Mouse (Mus musculus) limb, embryonic 15.5 days (tissue): ENCODE results near the gene Ccl9. TPM values are rescaled to one million over a fixed set of nuclear protein-coding genes. Genes with fewer than 3 reads are reported as not detected.

Experiments used
- ATAC-seq: fragments of 200-750 bp; cut with Nextera tagmentation; 2 replicates; pipeline ENCODE4 v1.8.0; 2017; ENCODE audit warnings: low read depth, moderate TSS enrichment; ENCODE audit not compliant: insufficient number of reproducible peaks, low FRiP score, low TSS enrichment
- H3K27ac ChIP-seq: fragments of 300-500 bp; sonication (generic); 2 replicates; pipeline ENCODE4 v1.5.1; 2015; ENCODE audit warnings: moderate library complexity, mild to moderate bottlenecking, inconsistent platforms
- H3K27me3 ChIP-seq: fragments of 300-500 bp; sonication (generic); 2 replicates; pipeline ENCODE4 v1.6.1; 2015; ENCODE audit warnings: inconsistent platforms
- H3K36me3 ChIP-seq: fragments of 300-500 bp; sonication (generic); 2 replicates; pipeline ENCODE4 v1.6.1; 2015; ENCODE audit warnings: inconsistent platforms
- H3K4me1 ChIP-seq: fragments of 300-500 bp; sonication (generic); 2 replicates; pipeline ENCODE4 v1.6.1; 2015; ENCODE audit warnings: inconsistent platforms
- H3K4me2 ChIP-seq: fragments of 300-500 bp; sonication (generic); 2 replicates; pipeline ENCODE4 v1.6.1; 2015; ENCODE audit warnings: mild to moderate bottlenecking, inconsistent platforms
- H3K4me3 ChIP-seq: fragments of 300-500 bp; sonication (generic); 2 replicates; pipeline ENCODE4 v1.5.1; 2015; ENCODE audit warnings: mild to moderate bottlenecking, inconsistent platforms
- H3K9ac ChIP-seq: fragments of 300-500 bp; sonication (generic); 2 replicates; pipeline ENCODE4 v1.6.1; 2015; ENCODE audit warnings: inconsistent platforms
- H3K9me3 ChIP-seq: fragments of 300-500 bp; sonication (generic); 2 replicates; pipeline ENCODE4 v1.6.1; 2016; ENCODE audit warnings: inconsistent platforms
- WGBS: fragments of 180-500 bp; shearing (Covaris S2); methylation state at CpG from one replicate; pipeline ENCODE4 v1.1.7; 2015; 5-methylcytosine and 5-hydroxymethylcytosine counted together
- polyA plus RNA-seq: library from polyadenylated mRNA; unstranded; fragments of >200 nt; fragmentation: Nextera tagmentation; extraction: Ambion mirVana; gene quantifications from 2 replicates; pipeline ENCODE4 v1.2.1, GENCODE M21; 2015

The Ccl9 gene
- polyA plus RNA-seq, 1 experiment from 2014 or later, result 8.9 TPM

DNA sequence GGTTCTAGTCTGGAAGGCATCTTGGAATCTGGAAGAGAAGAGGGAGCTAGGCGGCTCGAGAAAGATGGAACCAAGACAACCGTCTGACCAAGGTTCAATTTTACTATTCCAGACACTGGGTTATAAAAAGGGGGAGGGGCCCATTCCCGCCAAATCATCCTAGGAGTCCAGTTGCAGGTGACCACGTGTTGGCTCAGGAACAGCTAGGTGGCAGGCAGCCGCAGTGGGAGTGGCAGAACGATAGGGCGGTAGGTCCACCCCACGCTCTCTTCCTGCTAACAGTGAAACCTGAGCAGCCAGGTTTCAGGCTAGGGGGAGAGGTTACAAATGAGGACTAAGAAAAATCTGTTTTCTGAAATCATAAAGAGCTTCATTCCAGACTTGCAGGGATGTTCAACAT lies 5.6 kb downstream of the Ccl9 start:
- Histone ChIP-seq H3K4me1 (no peaks in the 10 kb centered on the region), H3K9me3 (no peaks in the 10 kb centered on the region), H3K27ac (no peak overlapping the region), H3K27me3 (no peaks in the 10 kb centered on the region), H3K4me2 (no peak overlapping the region), H3K9ac (no peak overlapping the region), H3K36me3 (no peaks in the 10 kb centered on the region), H3K4me3 (no peak overlapping the region)
- ATAC-seq, result no peak
- WGBS, result 42% methylated on average over 9 of the region's 9 CpGs

DNA sequence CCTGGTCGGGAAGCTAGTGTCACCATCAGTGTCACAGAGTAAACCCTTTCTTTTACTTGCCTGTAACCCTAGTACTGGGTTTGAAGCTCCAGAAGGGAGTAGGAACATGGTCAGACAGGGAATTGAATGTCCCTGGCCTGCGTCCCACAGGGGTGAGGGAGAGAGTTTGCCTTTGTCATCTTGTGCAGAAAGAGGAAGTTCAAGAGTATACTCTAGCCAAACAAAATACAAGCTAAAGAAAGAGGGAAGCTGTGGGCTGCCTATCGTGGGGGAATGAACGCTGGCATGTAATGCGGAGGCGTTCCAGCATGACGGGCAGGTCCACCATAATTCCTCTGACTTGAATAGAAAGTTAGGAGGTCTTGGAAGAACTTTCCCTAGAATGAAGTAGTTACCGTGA lies 6.2 kb downstream of the Ccl9 start:
- Histone ChIP-seq H3K4me2 (no peak overlapping the region), H3K9me3 (no peaks in the 10 kb centered on the region), H3K4me1 (no peaks in the 10 kb centered on the region), H3K36me3 (no peaks in the 10 kb centered on the region), H3K9ac (no peak overlapping the region), H3K27me3 (no peaks in the 10 kb centered on the region), H3K27ac (no peak overlapping the region), H3K4me3 (no peak overlapping the region)
- ATAC-seq, result no peak
- WGBS, result 86% methylated on average over 8 of the region's 8 CpGs

- 55% methylated on average over 2 of the region's 2 CpGs for WGBS
- no peak overlapping the region for H3K4me3 ChIP-seq
- H3K9ac ChIP-seq, result no peak overlapping the region
- H3K27me3 ChIP-seq, result no peaks in the 10 kb centered on the region
- H3K9me3 ChIP-seq, result no peaks in the 10 kb centered on the region
- ATAC-seq, result no peak
- no peak overlapping the region for H3K27ac ChIP-seq
- no peak overlapping the region for H3K4me2 ChIP-seq
- H3K4me1 ChIP-seq, result no peaks in the 10 kb centered on the region
- no peaks in the 10 kb centered on the region for H3K36me3 ChIP-seq
Observed at GRCm38 (mm10) chr11:83570189-83570588, 8.2 kb downstream of the Ccl9 start.

DNA sequence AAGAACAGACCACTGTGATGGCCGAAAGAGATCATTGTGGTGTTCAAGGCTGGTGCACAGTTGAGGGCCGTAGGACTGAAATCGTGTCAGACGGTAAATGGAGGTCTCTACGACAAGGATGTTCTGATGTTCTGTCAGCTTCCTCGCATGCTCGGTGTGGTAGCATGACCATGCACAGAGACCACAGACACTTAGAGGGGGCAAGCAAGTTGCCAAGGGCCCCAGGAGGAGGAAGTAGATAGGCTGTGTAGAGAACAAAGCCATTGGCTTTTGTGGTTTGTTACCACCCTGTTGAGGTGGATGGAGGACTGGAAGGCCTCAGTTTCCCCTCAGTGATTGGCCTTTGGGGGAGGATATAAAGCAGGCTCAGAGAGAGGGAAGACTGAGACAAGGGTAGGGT lies 9.2 kb downstream of the Ccl9 start:
- Histone ChIP-seq H3K9ac (no peak overlapping the region), H3K4me1 (no peaks in the 10 kb centered on the region), H3K27me3 (no peaks in the 10 kb centered on the region), H3K27ac (no peak overlapping the region), H3K4me3 (no peak overlapping the region), H3K4me2 (no peak overlapping the region), H3K9me3 (no peaks in the 10 kb centered on the region), H3K36me3 (no peaks in the 10 kb centered on the region)
- ATAC-seq, result no peak
- WGBS, result 91% methylated on average over 7 of the region's 7 CpGs

DNA sequence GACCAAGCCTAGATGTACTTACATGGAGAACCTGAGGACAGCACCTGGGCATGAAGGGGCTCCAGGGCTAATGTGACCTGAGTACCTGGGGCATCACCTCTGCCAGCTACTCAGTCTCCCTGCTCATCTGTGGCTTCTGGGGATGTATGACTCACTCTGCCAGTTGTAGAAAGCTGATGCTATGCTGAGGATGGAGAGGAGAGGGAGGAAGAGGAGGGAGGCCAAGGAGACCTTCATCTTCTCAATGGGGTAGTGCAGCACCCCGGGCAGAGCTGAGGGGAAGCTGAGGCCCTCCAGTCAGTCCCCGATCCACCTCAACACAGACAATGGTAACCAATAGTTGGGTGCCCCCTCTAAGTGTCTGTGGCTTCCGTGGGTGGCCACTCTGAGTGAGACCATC lies 9.7 kb downstream of the Ccl9 start:
- Histone ChIP-seq H3K27ac (no peak overlapping the region), H3K9me3 (no peaks in the 10 kb centered on the region), H3K4me2 (no peak overlapping the region), H3K4me1 (no peaks in the 10 kb centered on the region), H3K27me3 (no peaks in the 10 kb centered on the region), H3K4me3 (no peak overlapping the region), H3K9ac (no peak overlapping the region), H3K36me3 (no peaks in the 10 kb centered on the region)
- WGBS, result 83% methylated on average over 3 of the region's 3 CpGs
- no peak for ATAC-seq

DNA sequence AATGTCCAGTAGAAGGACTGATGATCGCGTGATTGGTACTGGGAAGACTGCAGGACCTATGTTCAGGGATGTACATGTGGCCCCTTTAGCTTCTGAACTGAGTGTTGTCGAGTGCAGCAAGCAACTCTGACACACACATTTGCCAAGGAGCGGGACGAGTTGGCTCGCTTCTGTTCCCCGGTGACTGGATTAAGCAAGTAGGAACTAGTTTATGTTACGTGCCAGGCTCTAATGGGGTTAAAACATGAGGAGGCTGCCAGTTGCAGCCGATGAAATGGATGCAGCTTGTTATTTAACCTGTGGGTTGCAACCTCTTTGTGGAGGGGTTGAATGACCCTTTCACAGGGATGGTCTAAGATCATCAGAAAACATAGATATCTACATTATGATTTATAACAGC lies 10.4 kb downstream of the Ccl9 start:
- 81% methylated on average over 9 of the region's 9 CpGs for WGBS
- Histone ChIP-seq H3K4me2 (no peak overlapping the region), H3K4me3 (no peak overlapping the region), H3K27me3 (no peaks in the 10 kb centered on the region), H3K27ac (no peak overlapping the region), H3K9me3 (no peaks in the 10 kb centered on the region), H3K9ac (no peak overlapping the region), H3K36me3 (no peaks in the 10 kb centered on the region), H3K4me1 (no peaks in the 10 kb centered on the region)
- no peak for ATAC-seq

DNA sequence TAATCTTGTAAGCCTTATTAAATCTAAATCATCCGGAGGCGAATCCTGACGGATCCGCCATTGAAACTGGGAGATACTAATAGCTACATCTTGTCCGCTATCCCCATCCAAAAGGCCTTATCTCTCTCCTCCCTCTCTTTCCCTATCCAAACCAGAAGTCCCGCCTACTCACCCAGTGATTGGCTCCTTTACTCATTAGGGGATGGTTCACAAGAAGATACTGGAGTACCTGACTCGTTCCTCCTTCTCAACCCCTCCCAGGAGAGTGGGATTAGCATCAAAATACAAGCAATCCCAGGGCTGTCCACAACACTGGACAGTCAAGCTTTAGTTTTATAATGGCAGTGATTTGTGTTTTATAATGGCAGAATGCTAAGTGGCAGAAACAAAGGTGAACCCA lies 11.1 kb downstream of the Ccl9 start:
- H3K9me3 ChIP-seq, result no peaks in the 10 kb centered on the region
- no peak for ATAC-seq
- no peaks in the 10 kb centered on the region for H3K27me3 ChIP-seq
- no peak overlapping the region for H3K9ac ChIP-seq
- no peak overlapping the region for H3K4me3 ChIP-seq
- H3K36me3 ChIP-seq, result no peaks in the 10 kb centered on the region
- H3K27ac ChIP-seq, result no peak overlapping the region
- H3K4me1 ChIP-seq, result no peaks in the 10 kb centered on the region
- H3K4me2 ChIP-seq, result no peak overlapping the region
- 69% methylated on average over 7 of the region's 7 CpGs for WGBS

DNA sequence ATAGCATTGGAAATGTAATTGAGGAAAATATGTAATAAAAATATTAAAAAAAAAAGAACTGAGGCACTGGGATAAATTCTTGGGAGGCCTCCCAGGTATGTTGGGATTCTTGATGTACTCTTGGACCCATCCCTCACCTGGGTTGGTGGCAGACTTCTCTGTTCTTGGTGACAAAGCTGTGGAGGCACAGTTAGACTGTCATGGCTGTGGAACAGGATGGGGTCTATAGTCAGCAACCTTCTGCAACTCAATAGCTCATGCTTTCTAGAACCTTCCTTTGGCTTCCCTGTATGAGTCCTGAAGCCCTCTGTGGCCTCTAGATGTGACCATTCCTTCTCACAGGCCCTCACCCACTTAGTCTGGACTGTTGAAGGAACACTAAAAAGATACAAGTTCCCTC lies 11.8 kb downstream of the Ccl9 start:
- no peaks in the 10 kb centered on the region for H3K27me3 ChIP-seq
- no peak overlapping the region for H3K4me3 ChIP-seq
- H3K36me3 ChIP-seq, result no peaks in the 10 kb centered on the region
- no peak overlapping the region for H3K9ac ChIP-seq
- no peak overlapping the region for H3K4me2 ChIP-seq
- H3K4me1 ChIP-seq, result no peaks in the 10 kb centered on the region
- ATAC-seq, result no peak
- H3K27ac ChIP-seq, result no peak overlapping the region
- no peaks in the 10 kb centered on the region for H3K9me3 ChIP-seq

- no peak for ATAC-seq
- WGBS, result 57% methylated on average over 2 of the region's 2 CpGs
Observed at GRCm38 (mm10) chr11:83563754-83564153, 14.7 kb downstream of the Ccl9 start.

GRCm38 (mm10) chr11:83562311-83562887 lies 16.0 kb downstream of the Ccl9 start:
- Histone ChIP-seq H3K27me3 (no peaks in the 10 kb centered on the region), H3K27ac (no peak overlapping the region), H3K9me3 (no peaks in the 10 kb centered on the region), H3K4me1 (no peaks in the 10 kb centered on the region), H3K4me3 (no peak overlapping the region), H3K4me2 (no peak overlapping the region), H3K36me3 (no peaks in the 10 kb centered on the region), H3K9ac (no peak overlapping the region)
- no peak for ATAC-seq
- 77% methylated on average over 6 of the region's 6 CpGs for WGBS

More at GRCm38 (mm10) chr11:83563754-83564153, 14.7 kb downstream of the Ccl9 start:
- Histone ChIP-seq H3K27ac (no peak overlapping the region), H3K4me2 (no peak overlapping the region), H3K27me3 (no peaks in the 10 kb centered on the region), H3K4me3 (no peak overlapping the region), H3K36me3 (no peaks in the 10 kb centered on the region), H3K9me3 (no peaks in the 10 kb centered on the region), H3K4me1 (no peaks in the 10 kb centered on the region), H3K9ac (no peak overlapping the region)

- Histone ChIP-seq H3K27me3 (no peaks in the 10 kb centered on the region), H3K4me3 (no peak overlapping the region), H3K4me2 (no peak overlapping the region), H3K9me3 (no peaks in the 10 kb centered on the region), H3K36me3 (no peaks in the 10 kb centered on the region), H3K4me1 (no peaks in the 10 kb centered on the region), H3K9ac (no peak overlapping the region), H3K27ac (no peak overlapping the region)
- WGBS, result 78% methylated on average over 6 of the region's 6 CpGs
- ATAC-seq, result no peak
Observed at GRCm38 (mm10) chr11:83560405-83560804, 18.0 kb downstream of the Ccl9 start.

- ATAC-seq, result no peak
- Histone ChIP-seq H3K4me1 (no peaks in the 10 kb centered on the region), H3K36me3 (no peaks in the 10 kb centered on the region), H3K27ac (no peak overlapping the region), H3K27me3 (no peaks in the 10 kb centered on the region), H3K4me3 (no peak overlapping the region), H3K9ac (no peak overlapping the region), H3K4me2 (no peak overlapping the region), H3K9me3 (no peaks in the 10 kb centered on the region)
- WGBS, result 71% methylated on average over 10 of the region's 10 CpGs
Observed at GRCm38 (mm10) chr11:83557074-83557473, 21.4 kb downstream of the Ccl9 start.

GRCm38 (mm10) chr11:83556085-83556781 lies 22.2 kb downstream of the Ccl9 start:
- Histone ChIP-seq H3K9me3 (no peaks in the 10 kb centered on the region), H3K27me3 (no peaks in the 10 kb centered on the region), H3K27ac (no peak overlapping the region), H3K9ac (no peak overlapping the region), H3K36me3 (no peaks in the 10 kb centered on the region), H3K4me3 (no peak overlapping the region), H3K4me2 (no peak overlapping the region), H3K4me1 (no peaks in the 10 kb centered on the region)
- WGBS, result 27% methylated on average over 8 of the region's 8 CpGs
- no peak for ATAC-seq
